Mouse (Mus musculus): ENCODE measurements around the gene Ceacam10.
"Not testable (repeated sequence)": the region's sequence is repeated elsewhere in the genome, so short reads cannot be mapped to it uniquely, and the experiment has no call there.

Ceacam10 gene

DNA sequence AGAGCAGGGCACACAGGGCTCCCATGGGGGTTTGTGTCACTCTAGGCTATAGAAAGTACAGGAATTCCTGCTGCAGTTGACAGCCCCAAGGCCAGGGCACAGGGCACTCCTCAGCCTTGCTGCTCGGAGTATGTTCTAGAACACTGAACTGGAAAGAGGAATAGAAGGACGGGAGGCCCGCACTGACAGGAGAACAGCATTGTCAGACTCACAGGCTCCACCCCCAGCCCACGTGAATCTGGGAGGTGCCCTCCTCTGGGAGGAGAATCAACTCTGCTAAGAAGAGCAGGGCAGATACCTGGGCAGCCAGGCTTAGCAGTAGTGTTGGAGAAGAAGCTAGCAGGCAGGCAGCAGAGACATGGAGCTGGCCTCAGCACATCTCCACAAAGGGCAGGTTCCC, at the start of gene Ceacam10:
Ceacam10 (plus strand) TSS at position 289 of the 400 bp plus-strand sequence.
- not testable (repeated sequence) for DNase-seq

- peak; percentile 8 for DNase-seq
These were observed 40.9 kb upstream of the Ceacam10 start for GRCm38 (mm10) chr7:24735970-24736670.

DNA sequence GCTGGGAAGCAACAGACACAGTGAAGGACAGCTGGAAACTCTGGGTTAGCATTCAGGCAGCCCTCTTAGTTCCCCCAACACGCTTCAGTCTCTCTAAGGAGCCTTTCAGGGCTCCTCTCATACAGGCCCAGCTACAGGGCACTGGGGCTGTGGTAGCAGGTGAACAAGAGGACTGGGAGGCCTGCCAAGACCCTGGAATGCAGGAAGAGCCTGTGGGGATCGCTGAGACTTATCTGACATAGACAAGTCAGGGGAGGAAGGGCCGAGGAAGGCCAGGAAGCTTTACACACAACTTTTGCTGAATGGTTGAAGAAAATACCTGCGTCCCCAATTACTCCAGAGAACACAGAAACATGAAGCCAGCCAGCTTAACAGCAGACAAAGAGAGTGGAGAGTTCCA, 26.3 kb upstream of the Ceacam10 start:
- no peak for DNase-seq

- no peak for DNase-seq
These were observed 25.4 kb upstream of the Ceacam10 start for GRCm38 (mm10) chr7:24751610-24752009.

DNA sequence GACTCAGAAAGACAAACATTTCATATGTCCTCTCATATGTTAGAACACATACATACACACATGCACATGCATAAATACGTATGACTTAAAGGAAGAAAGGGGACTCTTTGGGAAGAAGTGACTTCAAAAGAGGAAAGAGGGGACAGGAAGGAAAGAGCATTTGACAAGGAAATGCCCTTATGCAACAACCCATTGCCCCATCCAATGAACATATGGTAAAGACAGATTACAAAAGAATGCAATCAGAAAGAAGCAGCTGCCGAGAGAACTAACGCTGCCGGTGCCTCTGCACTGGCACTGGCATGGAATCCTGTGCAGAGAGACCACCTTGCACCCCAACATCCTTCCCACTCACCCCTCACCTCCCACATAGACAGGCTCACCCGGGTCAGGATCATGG, 23.5 kb upstream of the Ceacam10 start:
- no peak for DNase-seq

DNA sequence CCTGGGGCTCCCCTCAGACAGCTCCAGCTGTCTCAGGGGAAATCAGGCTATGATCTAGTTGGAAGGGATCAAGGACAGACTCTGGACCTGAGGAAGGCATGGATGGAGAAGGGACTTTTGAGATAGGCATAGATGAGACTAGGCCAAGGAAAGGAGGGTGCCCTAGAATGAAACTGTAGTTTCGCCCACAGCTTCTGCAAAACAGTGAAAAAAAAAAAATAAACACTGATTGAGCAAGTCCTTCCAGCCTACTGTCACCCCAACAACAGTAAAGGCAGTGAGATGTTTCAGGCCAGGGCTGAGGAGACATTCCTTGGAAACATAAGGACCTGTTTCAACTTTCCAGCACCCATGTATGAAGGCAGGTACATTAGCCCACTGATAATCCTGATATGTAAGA, 18.5 kb upstream of the Ceacam10 start:
- no peak for DNase-seq

- no peak for DNase-seq
These were observed 16.8 kb upstream of the Ceacam10 start, which contains the start of gene Cd177 for GRCm38 (mm10) chr7:24760211-24760610. Cd177 (minus strand) TSS chr7:24760311.

DNA sequence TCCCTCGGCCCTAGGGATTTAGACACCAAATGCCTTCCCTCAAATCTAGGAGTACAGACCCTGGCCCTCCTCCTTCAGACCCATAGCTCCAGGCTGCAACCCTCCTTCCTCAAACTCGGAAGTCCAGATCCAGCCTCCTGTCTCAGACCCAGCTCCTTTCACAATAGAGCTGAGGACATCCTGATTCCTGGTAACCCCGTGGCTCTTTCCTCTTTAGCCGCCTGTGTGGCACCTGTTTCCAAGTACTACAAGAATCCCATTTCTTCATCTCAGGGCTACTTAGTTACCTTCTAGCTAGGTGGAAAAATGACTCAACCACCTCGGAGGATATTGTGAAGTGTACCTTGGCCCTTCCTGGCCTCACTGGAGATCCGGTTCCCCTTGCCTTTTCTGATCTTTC, 15.8 kb upstream of the Ceacam10 start:
- DNase-seq: no peak

GRCm38 (mm10) chr7:24762574-24762973, 14.4 kb upstream of the Ceacam10 start:
- no peak for DNase-seq

DNA sequence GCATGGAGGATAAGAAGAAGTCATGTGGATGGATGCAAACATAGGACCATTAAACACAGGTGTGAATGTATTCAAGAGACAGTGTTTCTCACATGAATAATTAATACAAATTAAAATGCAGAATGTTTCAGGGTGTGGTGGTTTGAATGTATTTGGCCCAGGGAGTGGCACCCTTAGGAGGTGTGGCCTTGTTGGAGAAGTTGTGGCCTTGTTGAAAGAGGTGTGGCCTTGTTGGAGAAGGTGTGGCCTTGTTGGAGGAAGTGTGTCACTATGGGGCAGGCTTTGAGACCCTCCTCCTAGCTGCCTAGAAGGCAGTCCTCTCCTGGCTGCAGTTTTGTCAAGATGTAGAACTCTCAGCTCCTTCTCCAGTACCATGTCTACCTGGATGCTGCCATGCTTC, 5.6 kb upstream of the Ceacam10 start:
- DNase-seq: no peak

DNA sequence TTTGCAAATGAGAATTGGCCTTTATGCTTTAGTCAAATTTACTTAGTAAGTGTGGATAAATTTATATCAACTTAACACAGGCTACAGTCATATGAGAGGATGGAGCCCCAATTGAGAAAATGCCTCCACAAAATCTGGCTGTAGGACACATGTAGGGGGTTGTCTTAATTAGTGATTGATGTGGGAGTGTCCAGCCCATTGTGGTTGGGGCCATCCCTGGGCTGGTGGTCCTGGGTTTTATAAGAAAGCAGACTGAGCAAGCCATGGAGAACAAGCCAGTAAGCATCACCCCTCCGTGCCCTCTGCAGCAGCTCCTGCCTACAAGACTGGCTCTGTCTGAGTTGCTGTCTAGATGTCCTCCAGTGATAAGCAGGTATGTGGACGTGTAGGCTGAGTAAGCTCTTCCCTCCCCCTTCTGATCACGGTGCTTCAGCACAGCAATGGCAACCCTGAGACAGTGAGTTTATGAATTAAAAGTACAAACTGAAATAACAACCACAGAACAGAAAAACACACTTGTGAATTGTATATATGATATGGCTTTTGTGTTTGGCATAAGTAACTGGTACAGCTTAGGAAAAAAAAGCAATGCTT, 3.0 kb upstream of the Ceacam10 start:
- no peak for DNase-seq

DNA sequence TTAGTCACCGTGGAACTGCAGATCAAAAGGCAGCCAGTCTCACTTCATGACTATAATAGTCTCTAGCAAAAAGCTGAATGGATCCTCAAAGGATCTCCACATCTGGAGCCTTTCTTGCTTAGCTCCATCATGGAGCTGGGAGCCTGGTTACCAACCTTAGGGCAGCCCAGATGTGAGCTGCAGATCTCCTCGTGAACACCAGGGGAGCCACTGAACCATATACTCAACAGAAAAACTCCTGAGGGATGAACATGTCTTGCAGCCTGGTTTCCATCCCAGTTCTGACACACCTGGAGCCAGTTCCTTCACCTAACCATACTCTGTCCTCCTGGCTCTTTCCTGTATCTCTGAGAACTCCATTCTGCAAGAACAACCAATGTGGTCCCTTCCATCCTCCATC, 861 bp upstream of the Ceacam10 start:
- no peak for DNase-seq

GRCm38 (mm10) chr7:24797918-24798317, 20.9 kb downstream of the Ceacam10 start:
- no peak for DNase-seq

DNA sequence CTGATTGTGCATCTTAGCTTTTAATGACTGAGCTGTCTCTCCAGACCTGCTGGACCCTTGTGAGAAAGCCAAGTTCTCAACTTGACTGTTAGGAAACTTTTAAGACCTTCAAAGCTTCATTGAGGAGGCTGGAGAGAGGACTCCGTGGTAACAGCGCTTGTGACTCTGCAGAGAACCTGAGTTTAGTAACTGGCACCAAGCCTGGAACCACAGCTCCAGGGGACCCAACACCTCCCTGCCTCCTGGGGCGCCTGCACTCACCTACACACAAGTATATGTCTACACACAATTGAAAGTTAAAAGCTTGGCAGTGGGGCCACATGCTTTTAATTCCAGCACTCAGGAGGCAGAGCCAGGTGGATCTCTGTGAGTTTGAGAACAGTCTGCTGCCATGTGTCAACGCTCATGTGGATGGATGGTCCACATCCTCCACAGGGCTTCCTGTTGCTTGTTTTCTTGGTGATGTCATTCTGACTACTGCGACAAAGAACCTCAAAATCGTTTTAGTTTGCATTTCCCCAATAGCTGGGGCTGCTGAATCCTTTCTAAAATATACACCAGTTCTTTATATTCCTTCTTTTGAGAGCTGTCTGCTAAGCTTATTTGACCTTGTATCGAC, 25.3 kb downstream of the Ceacam10 start:
- no peak for DNase-seq

- no peak for DNase-seq
These were observed 27.8 kb downstream of the Ceacam10 start for GRCm38 (mm10) chr7:24804826-24805225.

DNA sequence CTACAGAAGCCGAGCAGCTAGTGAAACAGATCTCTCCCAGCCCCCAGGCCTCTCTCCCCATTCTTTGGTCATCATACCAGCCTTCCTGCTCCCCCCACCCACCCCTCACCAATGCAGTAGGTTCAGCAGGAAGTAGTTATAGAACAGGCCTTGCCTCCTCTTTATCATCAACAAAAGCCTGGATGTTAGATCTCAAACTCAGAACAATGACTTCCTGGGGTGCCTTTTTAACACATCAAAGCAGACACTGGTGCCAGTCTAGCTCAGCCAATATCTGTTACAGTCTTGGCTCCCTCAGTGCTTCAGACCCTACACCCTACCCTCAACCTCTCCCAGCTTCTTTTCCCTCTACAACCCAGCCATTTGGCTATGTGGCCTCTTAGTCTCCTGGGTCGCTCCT, 32.0 kb downstream of the Ceacam10 start:
- no peak for DNase-seq

DNA sequence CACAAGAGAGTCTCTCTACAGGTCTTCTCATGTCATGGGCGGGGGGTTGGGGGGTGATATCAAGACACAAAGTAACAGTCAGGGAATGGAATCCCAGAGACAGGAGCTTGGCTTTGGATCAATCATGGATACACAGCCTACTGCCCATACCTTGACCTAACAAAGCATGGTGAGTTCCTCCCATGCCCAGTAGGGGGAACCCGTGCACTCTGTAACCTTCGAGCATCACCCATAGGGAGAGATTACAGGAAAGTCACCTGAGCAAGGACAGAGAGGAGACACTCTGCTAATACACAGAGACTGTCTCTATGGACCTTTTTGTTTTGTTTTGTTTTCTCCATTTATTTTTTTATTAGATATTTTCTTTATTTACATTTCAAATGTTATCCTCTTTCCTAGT, 40.5 kb downstream of the Ceacam10 start:
- DNase-seq: peak; percentile 42

- DNase-seq: no peak
These were observed 47.4 kb downstream of the Ceacam10 start for GRCm38 (mm10) chr7:24824452-24824851.

DNA sequence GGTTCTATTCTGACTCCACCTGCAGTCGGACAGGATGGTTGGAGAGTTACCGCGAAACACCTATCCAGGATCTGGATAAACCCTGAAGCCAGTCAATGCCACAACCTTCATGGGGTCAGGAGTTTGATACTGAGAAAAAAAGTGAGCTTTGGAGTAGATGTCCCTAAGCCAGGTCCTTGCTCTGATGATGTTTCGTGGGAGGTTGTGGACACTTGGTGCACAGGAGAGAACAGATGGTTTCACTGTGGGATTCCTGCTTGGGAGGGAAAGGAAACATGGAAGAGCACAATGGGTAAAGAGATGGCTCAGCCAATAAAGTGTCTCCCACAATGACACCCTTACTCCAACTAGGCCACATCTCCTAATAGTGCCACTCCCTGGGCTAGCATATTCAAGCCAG, 50.2 kb downstream of the Ceacam10 start:
- DNase-seq: no peak
